Mouse (Mus musculus): ENCODE measurements around the gene Scyl1. TPM values are rescaled to one million over a fixed set of nuclear protein-coding genes. Genes with fewer than 3 reads are reported as not detected.

Gene Scyl1
- polyA plus RNA-seq, 1 experiment from 2014 or later: 74.9 TPM

GRCm38 (mm10) chr19:5770311-5770710, 908 bp downstream of the Scyl1 start:
- Histone ChIP-seq H3K27me3 (replicated peaks; ENCODE audit: low read depth, poor library complexity, severe bottlenecking) (no peaks in the 10 kb centered on the region), H3K9me3 (no peaks in the 10 kb centered on the region), H3K27ac (replicated peaks) (peak overlapping the region; percentile 90), H3K4me1 (peaks cover 18% of the 10 kb centered on the region), H3K36me3 (replicated peaks) (peaks cover 48% of the 10 kb centered on the region), H3K4me3 (peak overlapping the region; percentile 85)
- 53% methylated on average over 9 of the region's 9 CpGs for WGBS
- no peak for DNase-seq (ENCODE audit: low spot score)

GRCm38 (mm10) chr19:5767271-5767670, 3.9 kb downstream of the Scyl1 start:
- H3K36me3 ChIP-seq (replicated peaks): peaks cover 77% of the 10 kb centered on the region
- H3K4me1 ChIP-seq: peaks cover 18% of the 10 kb centered on the region
- H3K27ac ChIP-seq (replicated peaks): no peak overlapping the region
- no peaks in the 10 kb centered on the region for H3K9me3 ChIP-seq
- 87% methylated on average over 4 of the region's 4 CpGs for WGBS
- no peak overlapping the region for H3K4me3 ChIP-seq
- DNase-seq (ENCODE audit: low spot score): no peak
- no peaks in the 10 kb centered on the region for H3K27me3 ChIP-seq (replicated peaks; ENCODE audit: low read depth, poor library complexity, severe bottlenecking)

DNA sequence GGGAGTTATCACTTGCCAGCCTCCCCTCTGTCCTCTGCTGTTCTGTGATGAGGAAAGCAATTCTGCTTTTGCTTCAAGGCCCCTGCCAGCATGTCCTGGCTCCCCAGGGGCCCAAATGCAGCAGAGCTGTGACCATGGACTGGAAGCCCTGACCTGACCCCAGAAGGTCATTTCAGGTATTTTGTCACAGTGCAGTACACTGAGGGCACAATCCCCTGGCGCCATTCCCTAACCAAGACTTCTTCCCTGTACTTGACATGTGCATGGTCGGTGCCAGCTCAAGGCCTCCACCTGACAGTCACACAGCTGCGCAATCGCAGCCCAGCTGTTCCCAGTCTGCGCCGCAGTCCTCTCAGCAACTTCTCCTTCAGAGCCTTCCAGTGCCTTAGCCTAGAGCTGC, 8.1 kb downstream of the Scyl1 start:
- H3K4me3 ChIP-seq: no peak overlapping the region
- H3K4me1 ChIP-seq: no peaks in the 10 kb centered on the region
- peaks cover 99% of the 10 kb centered on the region for H3K36me3 ChIP-seq (replicated peaks)
- 91% methylated on average over 6 of the region's 6 CpGs for WGBS
- no peak overlapping the region for H3K27ac ChIP-seq (replicated peaks)
- DNase-seq (ENCODE audit: low spot score): no peak
- peaks cover 11% of the 10 kb centered on the region for H3K27me3 ChIP-seq (replicated peaks; ENCODE audit: low read depth, poor library complexity, severe bottlenecking)
- no peaks in the 10 kb centered on the region for H3K9me3 ChIP-seq

DNA sequence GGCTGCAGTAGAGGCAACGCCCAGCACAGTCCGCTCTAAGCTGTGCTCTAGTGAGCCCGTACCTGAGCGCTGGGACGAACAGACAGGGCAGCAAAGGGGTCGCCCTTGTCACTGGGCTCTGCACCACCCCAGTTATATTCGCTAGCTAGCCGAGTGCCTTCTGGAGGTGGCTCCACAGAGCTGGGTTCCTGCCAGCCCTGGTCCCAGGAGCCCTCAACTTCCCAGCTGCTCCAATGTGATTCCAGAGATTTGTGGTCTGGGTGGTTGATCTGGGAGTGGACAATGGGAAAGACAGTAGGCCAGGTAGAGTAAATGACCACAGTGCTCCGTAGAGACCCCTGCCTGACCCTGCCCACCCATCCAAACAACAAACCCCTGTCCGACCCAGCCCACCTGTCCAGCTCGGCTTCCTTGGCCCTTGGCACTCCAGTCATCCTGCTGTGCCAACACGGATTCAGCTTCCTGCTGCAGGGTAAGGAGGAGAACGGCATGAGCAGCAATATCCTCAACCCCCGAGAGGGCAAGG, 12.3 kb downstream of the Scyl1 start:
- Histone ChIP-seq H3K36me3 (replicated peaks) (peaks cover 71% of the 10 kb centered on the region), H3K4me3 (no peak overlapping the region), H3K27ac (replicated peaks) (no peak overlapping the region), H3K9me3 (no peaks in the 10 kb centered on the region), H3K27me3 (replicated peaks; ENCODE audit: low read depth, poor library complexity, severe bottlenecking) (peaks cover 53% of the 10 kb centered on the region), H3K4me1 (peaks cover 21% of the 10 kb centered on the region)
- WGBS: 92% methylated on average over 14 of the region's 14 CpGs
- no peak for DNase-seq (ENCODE audit: low spot score)

- peak; percentile 42 for DNase-seq (ENCODE audit: low spot score)
- Histone ChIP-seq H3K9me3 (no peaks in the 10 kb centered on the region), H3K27me3 (replicated peaks; ENCODE audit: low read depth, poor library complexity, severe bottlenecking) (peaks cover 71% of the 10 kb centered on the region), H3K4me3 (peak overlapping the region; percentile 50), H3K36me3 (replicated peaks) (peaks cover 54% of the 10 kb centered on the region), H3K4me1 (peaks cover 21% of the 10 kb centered on the region), H3K27ac (replicated peaks) (peak overlapping the region; percentile 37; the same call in 1 of the 2 replicates)
- WGBS: 13% methylated on average over 36 of the region's 36 CpGs
These were observed 14.1 kb downstream of the Scyl1 start for GRCm38 (mm10) chr19:5756991-5757636.

- peak; percentile 40 for DNase-seq (ENCODE audit: low spot score)
- H3K27me3 ChIP-seq (replicated peaks; ENCODE audit: low read depth, poor library complexity, severe bottlenecking): peaks cover 78% of the 10 kb centered on the region
- WGBS: 6% methylated on average over 28 of the region's 29 CpGs
- H3K4me1 ChIP-seq: peaks cover 28% of the 10 kb centered on the region
- H3K36me3 ChIP-seq (replicated peaks): peaks cover 47% of the 10 kb centered on the region
- H3K4me3 ChIP-seq: peak overlapping the region; percentile 50
- peak overlapping the region; percentile 37; the same call in 1 of the 2 replicates for H3K27ac ChIP-seq (replicated peaks)
- H3K9me3 ChIP-seq: no peaks in the 10 kb centered on the region
These were observed 14.8 kb downstream of the Scyl1 start for GRCm38 (mm10) chr19:5756321-5756985.

GRCm38 (mm10) chr19:5751742-5752141, 19.5 kb downstream of the Scyl1 start:
- H3K27me3 ChIP-seq (replicated peaks; ENCODE audit: low read depth, poor library complexity, severe bottlenecking): peaks cover 98% of the 10 kb centered on the region

DNA sequence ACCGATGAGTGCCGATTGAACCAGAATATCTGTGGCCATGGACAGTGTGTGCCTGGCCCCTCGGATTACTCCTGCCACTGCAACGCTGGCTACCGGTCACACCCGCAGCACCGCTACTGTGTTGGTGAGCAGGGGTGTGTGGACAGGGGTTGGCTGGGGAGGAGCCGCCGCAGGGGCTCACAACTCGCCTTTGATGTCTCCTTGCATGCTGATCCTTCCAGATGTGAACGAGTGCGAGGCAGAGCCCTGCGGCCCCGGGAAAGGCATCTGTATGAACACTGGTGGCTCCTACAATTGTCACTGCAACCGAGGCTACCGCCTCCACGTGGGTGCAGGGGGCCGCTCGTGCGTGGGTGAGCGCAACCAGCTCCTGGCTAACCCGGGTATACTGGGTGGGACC, 20.3 kb downstream of the Scyl1 start:
- peak overlapping the region; percentile 45; the same call in 1 of the 2 replicates for H3K4me3 ChIP-seq
- WGBS: 6% methylated on average over 22 of the region's 22 CpGs
- H3K27me3 ChIP-seq (replicated peaks; ENCODE audit: low read depth, poor library complexity, severe bottlenecking): peaks cover 98% of the 10 kb centered on the region
- no peak overlapping the region for H3K27ac ChIP-seq (replicated peaks)
- DNase-seq (ENCODE audit: low spot score): peak; percentile 54
- no peaks in the 10 kb centered on the region for H3K9me3 ChIP-seq
- no peaks in the 10 kb centered on the region for H3K36me3 ChIP-seq (replicated peaks)
- peaks cover 33% of the 10 kb centered on the region for H3K4me1 ChIP-seq

More at GRCm38 (mm10) chr19:5751742-5752141, 19.5 kb downstream of the Scyl1 start:
- peak; percentile 48 for DNase-seq (ENCODE audit: low spot score)
- no peaks in the 10 kb centered on the region for H3K36me3 ChIP-seq (replicated peaks)
- WGBS: 7% methylated on average over 20 of the region's 20 CpGs
- no peak overlapping the region for H3K27ac ChIP-seq (replicated peaks)
- H3K4me1 ChIP-seq: peaks cover 33% of the 10 kb centered on the region
- H3K4me3 ChIP-seq: peak overlapping the region; percentile 45
- no peaks in the 10 kb centered on the region for H3K9me3 ChIP-seq

- Histone ChIP-seq H3K4me1 (peaks cover 41% of the 10 kb centered on the region), H3K27me3 (replicated peaks; ENCODE audit: low read depth, poor library complexity, severe bottlenecking) (peaks cover 98% of the 10 kb centered on the region), H3K9me3 (no peaks in the 10 kb centered on the region), H3K4me3 (no peak overlapping the region), H3K36me3 (replicated peaks) (no peaks in the 10 kb centered on the region), H3K27ac (replicated peaks) (no peak overlapping the region)
- no peak for DNase-seq (ENCODE audit: low spot score)
- WGBS: 85% methylated on average over 6 of the region's 6 CpGs
These were observed 21.7 kb downstream of the Scyl1 start for GRCm38 (mm10) chr19:5749476-5749875.

GRCm38 (mm10) chr19:5746907-5747363, 24.3 kb downstream of the Scyl1 start:
- no peak for DNase-seq (ENCODE audit: low spot score)
- Histone ChIP-seq H3K36me3 (replicated peaks) (no peaks in the 10 kb centered on the region), H3K4me1 (peaks cover 58% of the 10 kb centered on the region), H3K9me3 (no peaks in the 10 kb centered on the region), H3K4me3 (peak overlapping the region; percentile 55; the same call in 1 of the 2 replicates), H3K27me3 (replicated peaks; ENCODE audit: low read depth, poor library complexity, severe bottlenecking) (peaks cover 97% of the 10 kb centered on the region), H3K27ac (replicated peaks) (no peak overlapping the region)
- 29% methylated on average over 12 of the region's 12 CpGs for WGBS

DNA sequence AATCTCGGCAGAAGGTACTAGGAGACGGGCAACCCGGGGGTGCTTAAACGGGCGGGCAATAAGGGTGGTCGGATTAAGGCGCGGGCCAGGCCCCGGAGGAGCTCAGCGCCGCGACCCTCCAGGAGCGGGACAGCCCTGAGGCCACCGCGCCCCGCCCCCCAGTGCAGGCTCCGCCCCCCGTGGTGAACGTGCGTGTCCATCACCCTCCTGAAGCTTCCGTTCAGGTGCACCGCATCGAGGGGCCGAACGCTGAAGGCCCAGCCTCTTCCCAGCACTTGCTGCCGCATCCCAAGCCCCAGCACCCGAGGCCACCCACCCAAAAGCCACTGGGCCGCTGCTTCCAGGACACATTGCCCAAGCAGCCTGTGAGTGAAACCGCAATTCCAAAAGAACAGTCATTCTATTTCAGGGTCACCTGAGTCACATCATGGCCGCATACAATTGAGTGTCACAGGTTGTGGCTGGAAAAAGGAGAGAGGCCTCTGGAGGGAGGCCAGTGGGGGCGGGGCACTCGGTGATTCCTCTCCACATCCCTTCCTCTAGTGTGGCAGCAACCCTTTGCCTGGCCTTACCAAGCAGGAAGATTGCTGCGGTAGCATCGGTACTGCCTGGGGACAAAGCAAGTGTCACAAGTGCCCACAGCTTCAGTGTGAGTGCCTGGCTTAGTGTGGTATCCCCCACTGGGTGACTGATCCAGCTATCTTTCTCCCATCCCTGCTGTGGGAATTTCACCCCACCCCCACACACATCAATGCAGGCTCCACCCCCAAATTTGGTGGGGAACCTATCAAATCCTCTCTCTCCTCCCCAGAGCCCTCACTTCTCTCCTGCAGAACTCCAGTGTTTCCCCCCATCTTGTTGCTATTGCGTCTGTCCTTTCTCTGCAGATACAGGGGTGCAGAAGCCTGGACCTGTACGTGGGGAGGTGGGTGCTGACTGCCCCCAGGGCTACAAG, 25.2 kb downstream of the Scyl1 start:
- 4% methylated on average over 36 of the region's 36 CpGs for WGBS
- Histone ChIP-seq H3K4me3 (peak overlapping the region; percentile 55), H3K27me3 (replicated peaks; ENCODE audit: low read depth, poor library complexity, severe bottlenecking) (peaks cover 96% of the 10 kb centered on the region), H3K4me1 (peaks cover 58% of the 10 kb centered on the region), H3K27ac (replicated peaks) (peak overlapping the region; percentile 72), H3K9me3 (no peaks in the 10 kb centered on the region), H3K36me3 (replicated peaks) (no peaks in the 10 kb centered on the region)
- DNase-seq (ENCODE audit: low spot score): peak; percentile 71

DNA sequence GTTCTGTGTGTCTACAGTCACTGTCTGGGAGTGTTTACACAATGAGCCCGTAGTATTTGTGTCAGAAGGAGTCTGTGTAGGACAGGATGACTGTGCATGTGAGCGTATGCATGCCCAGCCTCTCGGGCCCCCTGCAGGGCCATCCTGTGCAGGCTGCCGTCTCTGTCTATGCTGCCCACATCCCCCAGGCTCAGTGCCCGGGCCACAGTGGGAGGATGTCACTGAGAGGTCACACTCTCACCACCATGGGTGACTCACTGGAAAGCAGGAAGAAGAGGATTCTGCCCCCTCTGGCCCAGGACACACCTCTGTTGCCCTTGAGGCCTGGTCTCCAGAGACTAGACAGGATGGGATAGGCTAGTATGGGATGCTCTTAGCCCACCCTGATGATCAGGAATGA, 27.6 kb downstream of the Scyl1 start:
- WGBS: 62% methylated on average over 5 of the region's 5 CpGs
- Histone ChIP-seq H3K4me3 (peak overlapping the region; percentile 25), H3K27me3 (replicated peaks; ENCODE audit: low read depth, poor library complexity, severe bottlenecking) (peaks cover 96% of the 10 kb centered on the region), H3K27ac (replicated peaks) (no peak overlapping the region), H3K4me1 (peaks cover 64% of the 10 kb centered on the region), H3K36me3 (replicated peaks) (no peaks in the 10 kb centered on the region), H3K9me3 (no peaks in the 10 kb centered on the region)
- DNase-seq (ENCODE audit: low spot score): no peak
